Mouse (Mus musculus) G1E-ER4 (cell line): ENCODE measurements at regions not wholly inside any gene's neighbourhood (a gene's known extent, or its start where the extent isn't known, plus 50 kb on each side); places are given as distances from the start of the nearest gene placed in this dataset.

Experiments
- GATA1 ChIP-seq: IDR thresholded peaks from one replicate; pipeline ENCODE4 v1.8.0; 2012; ENCODE audit warnings: low read length, inconsistent platforms

DNA sequence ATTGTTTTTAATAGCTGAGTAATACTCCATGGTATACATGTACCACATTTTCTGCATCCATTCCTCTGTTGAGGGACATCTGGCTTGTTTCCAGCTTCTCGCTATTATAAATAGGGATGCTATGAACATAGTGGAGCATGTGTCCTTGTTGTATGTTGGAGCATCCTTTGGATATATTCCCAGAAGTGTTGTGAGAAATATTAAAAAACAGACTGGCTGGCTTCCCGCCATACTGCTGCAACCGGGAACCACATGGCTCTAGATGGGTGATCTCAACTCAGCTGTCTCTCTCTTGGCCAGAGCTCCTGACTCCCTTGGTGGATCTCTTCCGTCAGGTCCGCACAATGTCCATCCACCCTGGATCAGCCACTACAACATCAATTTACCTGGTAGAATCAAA lies 182.4 kb upstream of the Rasa1 start:
- no peak for TF ChIP-seq GATA1

DNA sequence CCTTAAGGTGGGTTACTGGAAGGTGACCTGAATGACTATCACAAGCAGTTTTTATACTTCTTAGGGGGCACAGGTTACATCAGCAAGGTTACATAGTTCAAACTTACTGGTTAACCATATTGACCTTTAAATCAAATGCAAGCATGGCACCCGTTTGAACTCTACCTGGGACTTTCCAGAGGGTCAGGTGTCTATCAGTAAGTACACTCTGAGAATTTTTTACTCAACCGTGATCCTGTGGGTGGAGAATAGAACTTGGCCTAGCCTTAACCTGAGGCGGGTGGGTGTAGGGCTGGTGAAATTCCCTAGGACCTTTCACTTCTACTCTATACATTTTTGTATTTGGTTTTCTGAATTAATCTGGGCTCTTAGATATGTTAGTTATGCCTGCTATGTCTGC lies 170.5 kb upstream of the Rasa1 start:
- no peak for TF ChIP-seq GATA1

DNA sequence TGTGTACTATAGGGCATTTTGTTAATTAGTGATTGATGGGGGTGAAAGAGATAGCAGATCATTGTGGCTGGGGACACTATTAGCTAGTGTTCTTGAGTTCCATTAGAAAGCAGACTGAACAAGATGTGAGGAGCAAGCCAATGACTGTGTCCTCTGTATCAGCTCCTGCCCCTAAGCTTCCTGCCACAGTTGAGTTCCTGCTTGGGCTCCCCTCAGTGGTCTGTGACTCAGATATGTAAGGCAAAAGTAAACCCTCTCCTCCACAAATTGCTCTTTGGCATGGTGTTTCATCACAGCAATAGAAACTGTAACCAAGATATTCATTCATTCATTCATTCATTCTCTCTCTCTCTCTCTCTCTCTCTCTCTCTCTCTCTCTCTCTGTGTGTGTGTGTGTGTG lies 169.7 kb upstream of the Rasa1 start:
- TF ChIP-seq GATA1: no peak

DNA sequence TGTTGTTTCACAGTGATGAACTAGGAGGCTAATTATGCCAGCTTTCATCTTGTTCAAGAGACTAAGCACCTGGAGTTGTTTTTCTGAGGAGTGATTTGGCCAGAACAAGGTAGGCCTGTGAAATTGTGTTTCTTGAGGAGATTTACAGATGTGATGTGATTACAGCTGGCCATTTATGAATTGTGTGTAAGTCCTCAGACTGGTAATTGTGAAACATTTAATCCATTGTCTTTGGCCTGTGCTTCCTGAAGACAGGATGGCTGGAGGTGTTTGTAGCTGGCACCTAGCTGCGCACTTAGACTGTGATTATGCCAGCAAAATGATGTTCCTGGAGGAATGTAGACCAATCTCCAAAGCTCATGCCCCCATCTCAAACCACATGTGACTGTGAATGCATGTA lies 150.7 kb upstream of the Rasa1 start:
- TF ChIP-seq GATA1: no peak

DNA sequence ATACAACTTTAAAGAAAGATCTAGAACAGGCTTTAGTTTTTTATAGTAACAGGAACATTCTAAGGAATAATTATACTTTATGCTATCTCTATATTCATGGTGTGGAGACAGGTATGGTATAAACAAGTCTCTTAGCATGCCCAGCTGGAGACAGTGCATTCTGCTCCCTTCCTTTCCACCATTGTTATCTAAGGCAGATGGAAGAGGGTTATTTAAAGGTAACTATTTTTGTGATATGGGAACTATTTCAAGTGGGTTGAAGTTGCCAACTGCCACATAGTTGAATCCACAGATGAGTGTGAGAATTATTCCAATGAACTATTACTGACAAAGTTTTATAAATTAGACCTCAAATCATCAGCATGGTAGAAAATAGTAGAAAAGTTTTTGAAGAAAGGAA lies 148.9 kb upstream of the Rasa1 start:
- no peak for TF ChIP-seq GATA1

DNA sequence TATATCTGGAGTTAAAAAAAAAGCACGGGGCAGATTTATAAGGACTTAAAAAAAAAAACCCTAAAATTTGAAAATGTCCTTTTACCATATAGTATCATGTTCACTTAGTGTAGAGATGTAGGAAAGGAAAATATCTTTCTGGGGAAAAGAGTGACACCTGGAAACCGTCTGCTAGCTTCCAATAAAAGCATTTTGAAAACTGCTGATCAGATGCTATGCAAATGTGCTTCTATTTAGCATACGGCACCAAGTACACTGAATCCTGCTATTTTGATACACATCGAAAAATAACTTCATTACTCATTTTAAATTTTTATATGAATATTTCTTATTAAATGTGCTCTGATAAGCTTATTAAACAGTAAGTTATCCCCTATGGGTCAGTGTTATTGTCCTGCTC lies 148.1 kb upstream of the Rasa1 start:
- TF ChIP-seq GATA1: no peak

DNA sequence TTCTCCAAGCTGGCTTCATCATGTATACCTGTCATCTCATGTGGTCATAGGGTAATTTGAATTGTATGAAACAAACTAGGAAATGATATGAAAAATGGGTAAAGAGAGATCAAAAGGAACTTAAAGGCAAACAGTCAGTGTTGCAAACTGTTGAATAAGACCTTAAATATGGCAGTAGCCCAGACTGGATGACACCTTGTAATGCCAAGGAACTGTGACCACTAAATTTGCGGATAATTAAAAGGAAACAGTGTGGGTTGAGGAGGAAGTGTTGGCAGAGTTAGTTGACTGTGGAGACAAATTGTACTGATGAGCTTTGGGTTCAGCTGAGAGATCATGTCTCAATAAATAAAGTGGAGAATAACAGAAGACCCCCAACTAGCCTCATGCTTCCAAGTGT lies 147.3 kb upstream of the Rasa1 start:
- no peak for TF ChIP-seq GATA1

DNA sequence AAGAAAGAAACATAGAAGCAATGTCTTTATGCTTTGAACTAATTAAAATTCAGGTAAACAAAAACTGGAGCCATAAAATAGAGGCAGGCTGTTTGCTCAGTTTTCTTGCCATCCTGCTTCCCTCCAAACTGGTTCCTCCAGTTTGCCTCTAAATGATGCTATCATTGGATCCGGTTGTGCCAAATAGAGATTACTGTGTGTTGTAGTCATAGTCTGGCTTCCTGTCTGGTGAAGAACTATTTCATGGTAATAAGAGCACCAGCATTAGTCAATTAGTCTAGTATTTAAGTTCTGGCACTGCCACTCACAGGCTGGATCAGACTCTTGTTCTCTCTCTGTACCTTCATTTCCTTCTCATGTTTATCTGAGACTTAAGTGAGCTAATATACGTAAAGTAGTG lies 141.9 kb upstream of the Rasa1 start:
- TF ChIP-seq GATA1: no peak

DNA sequence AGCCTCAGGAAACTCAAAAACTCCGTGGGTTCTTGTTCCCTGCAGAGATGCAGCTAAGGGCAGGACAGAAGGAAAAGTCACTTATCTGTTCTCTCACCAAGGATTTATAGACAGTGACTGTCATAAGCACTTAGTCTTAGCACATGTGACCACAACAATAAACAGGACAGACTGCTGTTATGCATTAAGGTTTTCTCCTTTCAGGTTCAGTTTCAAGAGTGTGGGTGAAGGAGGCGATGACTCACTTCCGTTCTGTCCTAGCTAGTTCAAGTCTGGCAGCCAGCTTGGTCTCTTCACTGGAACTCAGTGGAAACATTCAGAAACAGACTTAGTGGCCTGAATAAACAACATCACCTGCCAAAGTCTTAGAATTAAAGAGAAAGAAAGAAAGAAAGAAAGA lies 141.1 kb upstream of the Rasa1 start:
- TF ChIP-seq GATA1: no peak

DNA sequence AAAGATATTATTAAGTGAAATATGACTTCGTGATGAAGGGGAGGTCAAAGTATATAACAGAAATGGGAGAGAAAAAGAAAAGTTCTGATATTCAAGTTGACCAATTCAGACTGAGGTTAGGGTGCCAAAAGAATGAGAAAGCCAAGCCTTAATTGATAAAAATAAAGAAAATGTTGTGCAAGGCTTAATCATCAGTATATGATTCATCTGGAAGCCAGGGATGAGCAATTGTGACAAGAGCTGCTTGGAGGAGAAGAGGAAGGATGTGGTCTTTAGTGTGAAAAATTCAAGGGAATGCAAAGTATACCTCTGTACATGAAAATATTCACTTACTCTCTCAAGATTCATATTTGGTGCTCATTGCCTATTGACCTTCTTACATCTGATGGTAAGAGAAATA lies 129.7 kb upstream of the Rasa1 start:
- no peak for TF ChIP-seq GATA1

DNA sequence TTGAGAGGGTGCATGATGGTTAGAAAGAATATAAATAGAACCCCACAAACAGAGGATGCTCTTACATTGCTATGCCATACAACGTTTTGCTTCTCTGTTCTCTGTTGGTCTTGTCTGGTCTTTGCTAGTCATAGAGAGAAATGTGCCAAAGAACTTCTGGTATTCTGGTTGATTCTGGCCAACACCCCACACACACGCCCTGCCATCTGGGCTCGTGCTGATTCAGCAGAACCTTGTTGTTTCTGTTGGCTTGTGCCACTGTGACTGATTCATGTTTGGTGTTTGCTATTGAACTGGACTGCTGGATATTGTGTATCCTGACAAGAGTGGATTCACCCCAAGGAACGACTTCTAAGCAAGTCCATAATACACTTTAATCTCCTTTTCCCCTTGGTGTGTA lies 126.0 kb upstream of the Rasa1 start:
- TF ChIP-seq GATA1: no peak

DNA sequence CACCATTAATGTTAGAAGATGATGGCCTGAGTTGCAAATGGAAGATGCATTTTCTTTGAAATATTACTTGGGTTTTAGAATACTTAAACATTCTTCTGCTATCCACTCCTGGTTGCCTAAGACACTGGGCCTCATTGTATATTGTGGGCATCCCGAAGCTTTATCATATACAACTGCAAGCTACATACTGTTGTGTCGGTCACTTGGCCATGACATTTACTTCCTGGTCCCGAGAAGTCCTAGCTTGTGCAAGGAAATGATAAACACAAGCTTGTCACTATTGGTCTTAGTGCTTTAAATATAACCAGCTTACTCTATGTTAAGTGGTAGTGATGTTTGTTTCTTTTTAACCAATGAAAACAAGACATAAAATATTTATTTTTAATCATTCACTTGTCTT lies 122.4 kb upstream of the Rasa1 start:
- no peak for TF ChIP-seq GATA1

DNA sequence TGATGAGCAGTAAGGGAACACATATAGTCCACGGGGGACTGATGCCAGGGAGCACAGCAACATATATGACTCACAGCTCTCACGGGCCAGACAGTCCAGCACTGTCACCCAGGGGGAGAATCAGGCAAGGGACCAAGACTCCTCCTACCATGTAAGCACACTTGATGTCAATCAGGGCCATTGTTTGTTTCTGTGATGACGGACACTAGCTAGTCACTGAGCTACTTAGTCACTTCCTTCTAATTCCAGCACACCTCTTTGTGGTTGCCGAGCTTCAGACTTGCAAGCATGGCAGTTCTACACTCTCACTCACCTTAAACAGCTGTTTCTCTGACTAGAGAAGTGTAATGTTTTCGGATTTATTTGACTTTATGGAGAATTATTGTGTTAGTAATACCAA lies 109.9 kb upstream of the Rasa1 start:
- no peak for TF ChIP-seq GATA1

DNA sequence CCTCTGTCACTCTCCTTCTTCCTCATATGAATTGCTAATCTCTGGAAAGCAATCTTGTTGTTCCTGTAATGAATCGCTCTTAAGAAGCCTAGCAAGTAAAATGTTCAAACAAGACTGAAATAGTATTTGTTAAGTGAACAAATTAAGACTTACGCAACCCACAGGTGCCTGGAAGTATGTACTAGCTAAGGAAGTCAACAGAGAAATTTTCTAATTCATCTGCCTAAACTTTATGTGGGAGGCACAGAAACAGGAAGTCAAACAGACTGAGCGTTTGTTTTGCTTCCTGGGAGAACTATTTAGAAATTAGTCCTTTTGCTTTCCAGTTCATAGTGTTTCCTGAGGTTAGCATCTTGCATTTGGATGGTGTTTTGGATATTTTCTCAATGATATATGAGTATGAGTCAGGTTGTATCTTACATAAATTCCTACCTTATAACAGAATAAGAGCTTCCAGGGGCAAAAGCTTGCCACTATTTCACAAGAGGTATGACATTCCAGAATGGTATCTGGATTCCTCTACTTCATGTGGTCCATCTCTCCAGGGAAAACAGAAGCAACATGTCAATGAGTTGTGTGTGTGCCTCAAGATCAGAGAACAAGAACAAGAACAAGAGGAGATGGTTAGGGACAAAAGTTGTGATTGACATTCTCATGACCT lies 87.5 kb upstream of the Rasa1 start:
- no peak for TF ChIP-seq GATA1

DNA sequence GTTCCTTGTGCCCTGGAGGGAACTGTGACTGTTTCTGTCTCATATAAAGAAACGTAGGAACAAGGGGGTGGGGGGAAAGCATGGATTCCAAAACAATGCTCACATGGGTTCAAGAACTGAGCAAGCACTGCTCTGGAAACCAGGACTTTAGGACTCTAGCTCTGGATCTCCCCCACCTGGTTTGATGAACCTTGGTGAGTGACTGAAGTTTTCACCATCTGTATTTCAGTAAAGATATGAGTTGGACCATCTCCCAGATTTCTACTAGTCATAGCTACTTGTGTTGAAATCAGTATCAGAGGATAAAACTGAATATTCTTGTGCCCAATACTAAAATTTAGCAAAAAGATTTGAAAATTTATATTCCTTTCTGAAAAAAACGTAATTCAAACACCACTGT lies 70.7 kb upstream of the Rasa1 start:
- TF ChIP-seq GATA1: no peak

DNA sequence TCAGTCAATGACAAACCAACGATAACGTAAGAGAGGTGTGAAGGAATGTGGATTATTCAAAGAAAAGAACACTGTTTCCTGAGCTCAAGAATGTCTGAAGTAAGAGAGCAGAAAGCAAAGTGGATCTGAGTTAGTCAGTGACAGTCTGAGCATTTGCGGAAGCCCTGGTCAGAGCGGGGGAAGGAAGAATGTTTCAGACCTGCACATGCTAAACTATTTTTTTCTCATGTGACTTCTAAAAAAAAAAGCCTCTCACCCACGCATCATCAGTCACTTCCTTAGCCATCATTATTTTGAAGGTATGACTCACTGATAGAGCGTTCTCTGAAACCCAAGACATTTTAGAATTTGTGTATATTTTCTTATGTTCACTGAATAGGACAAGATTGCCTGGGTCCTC lies 70.2 kb upstream of the Rasa1 start:
- no peak for TF ChIP-seq GATA1

DNA sequence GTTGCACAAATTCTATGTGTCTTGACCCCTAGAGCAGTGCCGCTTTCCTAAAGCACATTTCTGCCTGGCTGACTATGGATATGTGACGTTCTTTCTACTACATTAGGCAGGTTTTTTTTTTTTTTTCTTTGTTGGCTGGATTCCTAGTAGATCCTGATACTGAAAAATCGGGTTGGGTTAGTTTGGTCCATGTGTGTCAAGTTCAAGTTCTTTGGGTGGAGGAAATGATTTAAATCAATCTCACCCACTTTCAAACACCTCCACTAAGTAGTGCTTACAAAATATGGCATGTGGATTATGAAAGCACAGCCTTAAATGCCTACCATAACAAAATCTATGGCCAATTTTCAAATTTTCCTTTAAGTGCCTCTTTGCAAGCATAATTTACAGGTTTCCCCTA lies 63.1 kb upstream of the Rasa1 start:
- TF ChIP-seq GATA1: no peak
